Mouse (Mus musculus) spleen, adult 2 months (tissue): ENCODE data around the gene Cdh16.

Experiments
- CTCF ChIP-seq: fragments of 200-500 bp; IDR thresholded peaks from 2 replicates; pipeline ENCODE4 v1.5.1; 2011; ENCODE audit warnings: mild to moderate bottlenecking, inconsistent platforms; ENCODE audit not compliant: insufficient read depth, insufficient read length, insufficient replicate concordance; ENCODE audit errors: extremely low read depth
- POLR2A ChIP-seq: fragments of 200-500 bp; IDR thresholded peaks from 2 replicates; pipeline ENCODE4 v1.6.1; 2011; ENCODE audit warnings: low read depth, low read length, inconsistent platforms

GRCm38 (mm10) chr8:104590284-104590683, 33.9 kb downstream of the Cdh16 start:
- TF ChIP-seq CTCF (no peak), POLR2A (no peak)
